Mouse (Mus musculus): ENCODE data around the gene Ispd.

Gene Ispd

GRCm38 (mm10) chr12:36708810-36709209 is 327.6 kb downstream of the Ispd start:
- DNase-seq (ENCODE audit: low read depth, low spot score), result no peak

GRCm38 (mm10) chr12:36713866-36714662 is 332.8 kb downstream of the Ispd start:
- DNase-seq (ENCODE audit: low read depth, low spot score), result peak; percentile 66

GRCm38 (mm10) chr12:36717526-36717925 is 336.3 kb downstream of the Ispd start:
- DNase-seq (ENCODE audit: low read depth, low spot score), result no peak

- DNase-seq (ENCODE audit: low read depth, low spot score), result no peak
These were observed 337.2 kb downstream of the Ispd start for GRCm38 (mm10) chr12:36718417-36718816.

- no peak for DNase-seq (ENCODE audit: low read depth, low spot score)
These were observed 337.8 kb downstream of the Ispd start for GRCm38 (mm10) chr12:36719074-36719473.

GRCm38 (mm10) chr12:36720779-36721178 is 339.5 kb downstream of the Ispd start:
- DNase-seq (ENCODE audit: low read depth, low spot score), result no peak

- DNase-seq (ENCODE audit: low read depth, low spot score), result no peak
These were observed 340.0 kb downstream of the Ispd start for GRCm38 (mm10) chr12:36721223-36721622.

GRCm38 (mm10) chr12:36722754-36723153 is 341.5 kb downstream of the Ispd start:
- DNase-seq (ENCODE audit: low read depth, low spot score), result no peak

GRCm38 (mm10) chr12:36723302-36723701 is 342.1 kb downstream of the Ispd start:
- DNase-seq (ENCODE audit: low read depth, low spot score), result no peak

- no peak for DNase-seq (ENCODE audit: low read depth, low spot score)
These were observed 343.0 kb downstream of the Ispd start for GRCm38 (mm10) chr12:36724297-36724696.

GRCm38 (mm10) chr12:36725250-36725649 is 344.0 kb downstream of the Ispd start:
- DNase-seq (ENCODE audit: low read depth, low spot score), result no peak

- no peak for DNase-seq (ENCODE audit: low read depth, low spot score)
These were observed 344.8 kb downstream of the Ispd start for GRCm38 (mm10) chr12:36726026-36726425.

- DNase-seq (ENCODE audit: low read depth, low spot score), result no peak
These were observed 352.6 kb downstream of the Ispd start for GRCm38 (mm10) chr12:36733673-36734371.

Data from brain, adult 2 months (tissue).